Mouse (Mus musculus): Measurements from ENCODE around the gene Cldn10. TPM values are rescaled to one million over a fixed set of nuclear protein-coding genes. Genes with fewer than 3 reads are reported as not detected.
A peak's percentile ranks its signal among the peaks of the same experiment; 100 is the strongest.

The Cldn10 gene
- total RNA-seq, 1 experiment from 2014 or later: not detected

DNA sequence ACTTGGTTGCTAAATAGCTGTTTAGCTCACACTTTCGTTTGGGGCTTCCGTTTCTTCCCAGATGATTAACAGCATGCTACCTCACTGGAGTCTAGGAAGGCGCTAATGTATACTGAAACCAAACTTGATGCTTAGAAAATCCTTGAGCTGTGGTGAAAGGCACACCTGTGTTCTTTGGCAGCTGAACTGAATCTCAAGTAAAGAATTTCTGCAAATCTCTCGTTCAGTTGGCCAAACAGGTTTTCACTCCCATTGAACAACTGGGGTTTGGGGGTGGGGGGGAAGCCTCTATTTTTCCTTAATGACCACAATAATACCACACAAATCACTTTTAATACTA is 63.0 kb downstream of the Cldn10 start:
- no peak for ATAC-seq (replicated peaks; ENCODE audit: insufficient number of reproducible peaks, low FRiP score, low TSS enrichment, poor library complexity, severe bottlenecking)

DNA sequence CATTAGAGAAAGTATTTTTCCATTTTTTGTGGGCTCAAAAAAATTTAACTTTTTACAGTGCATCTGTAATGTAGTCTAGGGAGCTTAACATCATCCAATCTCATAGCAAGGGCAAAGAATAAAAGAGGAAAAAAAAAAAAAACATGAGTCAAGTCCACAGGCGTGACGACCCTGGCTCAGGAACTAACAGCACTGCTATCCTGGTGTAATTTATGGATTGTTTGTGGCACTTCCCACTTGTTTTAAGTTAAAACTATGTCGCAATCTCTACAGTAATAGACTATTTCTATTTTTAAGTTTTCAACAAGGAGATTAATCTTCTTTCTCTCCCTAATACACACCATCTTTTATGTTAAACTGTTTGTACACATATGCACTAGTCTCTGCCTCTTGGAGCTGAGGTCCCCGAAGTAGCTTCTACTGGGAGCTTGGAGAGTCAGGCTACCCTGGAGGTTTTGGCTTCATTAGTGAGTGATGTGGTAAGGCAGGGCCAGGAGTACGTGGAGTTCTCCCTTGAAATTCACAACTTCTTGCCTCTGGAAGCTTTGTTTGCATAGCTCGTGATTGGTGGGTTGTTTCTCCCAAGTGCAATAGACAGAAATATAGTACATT is 63.9 kb downstream of the Cldn10 start:
- ATAC-seq (replicated peaks; ENCODE audit: insufficient number of reproducible peaks, low FRiP score, low TSS enrichment, poor library complexity, severe bottlenecking): no peak

GRCm38 (mm10) chr14:118854371-118855114 is 66.8 kb downstream of the Cldn10 start:
- ATAC-seq (replicated peaks; ENCODE audit: insufficient number of reproducible peaks, low FRiP score, low TSS enrichment, poor library complexity, severe bottlenecking): peak; percentile 51

DNA sequence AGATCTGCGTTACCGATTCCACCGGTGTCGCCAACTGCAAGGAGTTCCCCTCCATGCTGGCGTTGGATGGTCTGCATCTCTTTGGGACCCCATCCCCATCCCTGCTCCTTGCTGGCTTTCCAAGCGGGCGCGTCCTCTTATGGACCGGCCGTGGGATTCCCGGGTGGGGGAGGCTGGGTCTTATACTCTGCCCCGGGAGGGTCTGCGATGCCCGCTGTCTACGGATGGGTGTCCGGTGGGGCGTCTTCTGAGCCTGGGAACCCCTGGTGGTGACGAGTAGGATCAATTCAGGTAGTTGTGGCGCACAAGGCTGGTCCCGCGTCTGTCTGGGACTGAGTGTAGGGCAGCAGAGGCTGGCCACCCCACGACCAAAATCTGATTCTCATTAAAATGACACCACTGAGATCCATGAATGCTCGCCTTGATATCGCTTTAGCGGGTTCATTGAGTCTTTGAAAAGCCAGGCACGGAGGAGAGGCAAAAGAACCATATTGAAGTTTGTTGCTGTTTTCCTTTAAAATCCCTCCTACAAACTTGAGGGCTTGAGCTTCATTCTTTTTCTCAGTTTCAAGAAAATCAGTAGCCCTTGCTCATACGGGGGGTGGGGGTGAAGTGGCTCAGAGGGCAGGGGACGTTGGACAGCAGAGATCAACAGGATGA is 67.6 kb downstream of the Cldn10 start:
- ATAC-seq (replicated peaks; ENCODE audit: insufficient number of reproducible peaks, low FRiP score, low TSS enrichment, poor library complexity, severe bottlenecking): no peak

GRCm38 (mm10) chr14:118856563-118856962 is 68.9 kb downstream of the Cldn10 start:
- no peak for ATAC-seq (replicated peaks; ENCODE audit: insufficient number of reproducible peaks, low FRiP score, low TSS enrichment, poor library complexity, severe bottlenecking)

GRCm38 (mm10) chr14:118858318-118858717 is 70.6 kb downstream of the Cldn10 start:
- no peak for ATAC-seq (replicated peaks; ENCODE audit: insufficient number of reproducible peaks, low FRiP score, low TSS enrichment, poor library complexity, severe bottlenecking)

GRCm38 (mm10) chr14:118862253-118862652 is 74.5 kb downstream of the Cldn10 start:
- no peak for ATAC-seq (replicated peaks; ENCODE audit: insufficient number of reproducible peaks, low FRiP score, low TSS enrichment, poor library complexity, severe bottlenecking)

GRCm38 (mm10) chr14:118864905-118865304 is 77.2 kb downstream of the Cldn10 start:
- no peak for ATAC-seq (replicated peaks; ENCODE audit: insufficient number of reproducible peaks, low FRiP score, low TSS enrichment, poor library complexity, severe bottlenecking)

DNA sequence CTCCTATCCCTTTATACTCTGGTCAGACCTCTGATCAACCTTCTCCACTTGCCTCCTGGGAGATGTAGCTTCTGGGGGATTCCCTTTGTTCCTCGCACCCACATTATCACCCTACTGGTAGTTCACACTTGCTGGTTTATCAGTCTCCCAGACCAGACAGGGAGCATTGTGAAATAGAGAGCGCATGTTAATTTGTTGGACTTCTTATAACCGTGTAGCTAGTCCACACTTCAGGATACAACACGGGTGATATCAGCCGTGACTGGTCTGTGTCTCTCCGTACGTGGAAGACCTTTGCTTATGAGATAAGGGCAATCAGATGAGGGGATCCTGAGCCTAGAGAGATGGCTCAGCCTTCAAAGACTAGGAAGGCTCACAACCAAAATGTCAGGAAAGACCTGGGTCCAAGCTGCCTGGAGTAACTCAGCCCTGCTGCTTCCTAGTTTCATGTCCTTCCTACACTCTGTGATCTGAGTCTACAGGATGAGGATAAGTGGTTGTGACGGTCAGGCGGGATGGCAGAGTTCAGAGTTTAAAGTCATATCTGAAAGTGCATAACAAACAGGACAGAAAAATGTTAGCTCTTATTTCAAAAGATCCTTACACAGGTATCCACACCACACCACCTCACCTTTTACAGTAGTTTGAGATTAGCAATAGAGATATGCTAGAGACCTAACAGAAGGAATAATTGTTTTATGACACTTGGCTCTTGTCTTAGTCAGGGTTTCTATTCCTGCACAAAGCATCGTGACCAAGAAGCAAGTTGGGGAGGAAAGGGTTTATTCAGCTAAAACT is 78.5 kb downstream of the Cldn10 start:
- no peak for ATAC-seq (replicated peaks; ENCODE audit: insufficient number of reproducible peaks, low FRiP score, low TSS enrichment, poor library complexity, severe bottlenecking)

GRCm38 (mm10) chr14:118867366-118867765 is 79.7 kb downstream of the Cldn10 start:
- ATAC-seq (replicated peaks; ENCODE audit: insufficient number of reproducible peaks, low FRiP score, low TSS enrichment, poor library complexity, severe bottlenecking): no peak

GRCm38 (mm10) chr14:118868102-118868724 is 80.5 kb downstream of the Cldn10 start:
- ATAC-seq (replicated peaks; ENCODE audit: insufficient number of reproducible peaks, low FRiP score, low TSS enrichment, poor library complexity, severe bottlenecking): no peak

DNA sequence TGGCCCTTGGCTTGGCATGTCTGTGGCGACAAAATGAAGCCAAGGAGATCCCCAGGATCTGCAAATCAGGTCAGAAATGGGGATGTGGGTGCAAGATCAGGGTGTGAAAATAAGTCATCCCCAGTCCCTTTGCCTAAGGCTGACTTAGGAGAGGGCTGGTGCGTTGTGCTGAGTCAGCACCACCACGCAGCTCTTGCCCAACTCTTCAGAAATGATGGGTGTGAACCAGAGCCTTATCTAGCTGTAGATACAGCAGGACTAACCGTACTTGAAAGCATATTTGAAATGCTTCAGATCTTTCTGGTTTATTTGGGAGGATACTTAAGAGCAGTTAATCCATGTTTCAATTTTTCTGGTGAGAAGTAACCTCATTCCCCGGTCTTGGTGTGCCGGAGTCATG is 82.0 kb downstream of the Cldn10 start:
- no peak for ATAC-seq (replicated peaks; ENCODE audit: insufficient number of reproducible peaks, low FRiP score, low TSS enrichment, poor library complexity, severe bottlenecking)

DNA sequence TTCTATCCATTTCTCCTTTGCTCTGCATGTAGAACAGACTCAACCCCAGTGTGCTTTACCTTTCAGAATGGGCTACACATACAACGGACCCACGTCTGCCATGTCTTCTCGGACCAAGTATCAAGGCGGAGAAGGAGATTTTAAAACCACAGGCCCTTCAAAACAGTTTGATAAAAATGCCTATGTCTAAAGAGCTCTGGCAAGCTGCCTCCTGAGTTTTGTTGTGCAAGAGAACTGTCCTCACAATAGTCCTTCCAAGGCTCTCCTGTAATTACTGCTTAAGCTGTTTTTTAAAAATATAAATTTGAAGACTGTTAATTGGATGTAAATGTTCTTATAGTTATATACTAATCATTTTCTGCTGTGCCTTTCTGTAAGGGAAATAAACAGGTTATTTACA is 86.4 kb downstream of the Cldn10 start:
- no peak for ATAC-seq (replicated peaks; ENCODE audit: insufficient number of reproducible peaks, low FRiP score, low TSS enrichment, poor library complexity, severe bottlenecking)

GRCm38 (mm10) chr14:118874786-118875415 is 87.2 kb downstream of the Cldn10 start:
- ATAC-seq (replicated peaks; ENCODE audit: insufficient number of reproducible peaks, low FRiP score, low TSS enrichment, poor library complexity, severe bottlenecking): no peak

DNA sequence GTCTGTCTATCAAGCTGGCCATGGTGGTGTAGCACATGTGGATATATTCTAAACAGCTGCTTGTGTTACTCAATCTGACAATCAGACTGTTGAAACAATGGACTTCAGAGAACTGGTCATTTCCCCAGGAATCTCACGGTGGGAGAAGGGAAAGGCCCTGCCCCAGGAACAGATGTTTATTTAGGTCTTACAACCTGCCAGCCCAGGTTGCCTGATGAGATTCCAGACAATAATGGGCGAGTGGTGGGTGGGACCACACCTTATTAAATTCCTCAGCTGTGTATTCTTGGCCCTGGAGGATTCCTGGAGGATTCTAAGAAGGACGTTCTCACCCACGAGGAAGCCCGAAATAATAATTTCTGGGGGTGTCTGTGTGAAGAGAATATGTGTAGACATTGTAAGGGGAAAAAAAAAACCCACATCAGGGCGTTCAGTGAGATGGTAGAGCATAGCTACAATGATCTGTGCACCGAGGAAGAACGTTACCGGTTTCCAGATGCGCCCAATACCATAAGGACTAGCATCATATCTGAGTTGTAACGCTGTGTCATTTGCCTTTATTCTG is 90.7 kb downstream of the Cldn10 start:
- ATAC-seq (replicated peaks; ENCODE audit: insufficient number of reproducible peaks, low FRiP score, low TSS enrichment, poor library complexity, severe bottlenecking): no peak

GRCm38 (mm10) chr14:118880696-118881095 is 93.0 kb downstream of the Cldn10 start:
- no peak for ATAC-seq (replicated peaks; ENCODE audit: insufficient number of reproducible peaks, low FRiP score, low TSS enrichment, poor library complexity, severe bottlenecking)

DNA sequence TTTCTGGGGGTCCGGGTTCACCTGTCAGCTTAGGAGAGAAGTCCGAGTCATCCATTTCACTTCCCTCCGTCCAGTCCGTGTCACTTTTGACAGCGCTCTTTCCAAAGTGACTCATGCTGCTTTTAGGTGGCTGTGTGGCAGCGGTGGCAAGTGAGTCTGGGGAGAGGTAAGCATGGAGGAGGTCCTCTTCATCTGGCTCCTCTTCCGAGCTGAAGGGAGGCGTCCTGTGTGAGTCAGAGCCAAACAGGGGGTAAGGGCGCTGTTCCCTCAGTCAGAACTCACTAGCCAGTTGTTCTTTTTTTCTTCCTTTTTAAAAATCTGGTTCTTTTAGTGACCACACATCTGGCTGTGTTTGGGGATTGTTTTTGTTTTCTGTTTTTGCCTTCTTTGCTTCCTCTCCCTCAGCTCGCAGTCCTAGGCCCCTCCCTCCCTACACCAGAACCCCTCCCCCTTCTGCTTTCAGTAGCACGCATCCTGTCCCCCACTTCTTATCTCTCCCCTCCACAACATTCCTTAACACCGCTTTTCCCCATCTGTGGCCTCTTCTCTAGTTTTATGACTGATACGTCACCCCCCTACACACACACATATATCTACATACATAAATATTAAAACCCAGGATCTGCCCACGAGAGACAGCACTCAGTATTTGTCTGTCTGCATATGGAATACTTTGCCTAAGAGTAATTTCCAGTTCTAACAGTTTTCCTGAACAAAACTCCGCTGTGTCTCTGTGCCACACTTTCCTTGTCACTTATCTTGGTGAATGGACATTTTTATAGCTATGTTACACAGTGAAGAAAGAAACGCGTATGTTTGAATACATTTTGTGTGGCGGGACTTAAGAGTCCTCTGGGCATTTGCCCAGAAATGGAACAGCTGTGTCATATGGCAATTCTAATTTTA is 95.9 kb downstream of the Cldn10 start:
- no peak for ATAC-seq (replicated peaks; ENCODE audit: insufficient number of reproducible peaks, low FRiP score, low TSS enrichment, poor library complexity, severe bottlenecking)
